Mouse (Mus musculus) ES-E14 (cell line): ENCODE data around the gene Afg1l. TPM values are rescaled to one million over a fixed set of nuclear protein-coding genes. Genes with fewer than 3 reads are reported as not detected.
A peak's percentile ranks its signal among the peaks of the same experiment; 100 is the strongest.

Experiments used
- DNase-seq: peaks from one replicate; pipeline ENCODE4 v3.0.0-alpha.2; 2013; ENCODE audit warnings: low read depth, low spot score
- H3K27ac ChIP-seq: 2 replicates; pipeline ENCODE4 v1.5.1; 2012; ENCODE audit warnings: low read depth, mild to moderate bottlenecking, low read length, moderate library complexity, mixed read lengths; ENCODE audit not compliant: poor library complexity, insufficient read depth, severe bottlenecking
- H3K36me3 ChIP-seq: 2 replicates; pipeline ENCODE4 v1.6.1; 2012; ENCODE audit warnings: mild to moderate bottlenecking, low read length, moderate library complexity, mixed read lengths; ENCODE audit not compliant: control insufficient read depth, poor library complexity, insufficient read depth, severe bottlenecking
- H3K4me1 ChIP-seq, 2 experiments: fragments of 150-350 bp in 1 of 2; sonication (generic) in 1 of 2; 2 replicates each; pipeline ENCODE4 v1.6.1; 2012; ENCODE audit warnings: low read length in 2 of 2, mild to moderate bottlenecking in 1 of 2, mixed read lengths in 1 of 2; ENCODE audit not compliant: control insufficient read depth in 2 of 2, insufficient read depth in 2 of 2, poor library complexity in 1 of 2
- H3K4me3 ChIP-seq, 2 experiments: fragments of 150-350 bp in 1 of 2; sonication (generic) in 1 of 2; 2 replicates each; pipeline ENCODE4 v1.5.1; 2012; ENCODE audit warnings: low read length in 2 of 2, low read depth in 1 of 2, mild to moderate bottlenecking in 1 of 2, mixed read lengths in 1 of 2; ENCODE audit not compliant: insufficient read depth in 1 of 2, poor library complexity in 1 of 2, severe bottlenecking in 1 of 2
- H3K9ac ChIP-seq: 2 replicates; pipeline ENCODE4 v1.6.1; 2012; ENCODE audit warnings: low read depth, mild to moderate bottlenecking, low read length, mixed read lengths; ENCODE audit not compliant: poor library complexity, insufficient read depth, severe bottlenecking
- H3K9me3 ChIP-seq: fragments of 150-350 bp; sonication (generic); 2 replicates; pipeline ENCODE4 v1.6.1; 2012; ENCODE audit warnings: low read depth, mild to moderate bottlenecking, low read length; ENCODE audit not compliant: control insufficient read depth, insufficient read depth
- CHD2 ChIP-seq: IDR thresholded peaks from 2 replicates; pipeline ENCODE4 v1.6.1; 2014; ENCODE audit warnings: mild to moderate bottlenecking, low read depth, low read length, inconsistent platforms
- HCFC1 ChIP-seq: IDR thresholded peaks from 2 replicates; pipeline ENCODE4 v1.6.1; 2012; ENCODE audit warnings: low read length, inconsistent platforms, borderline replicate concordance; ENCODE audit not compliant: insufficient read depth
- MAFK ChIP-seq: IDR thresholded peaks from 2 replicates; pipeline ENCODE4 v1.6.1; 2014; ENCODE audit warnings: mild to moderate bottlenecking, low read depth, low read length, inconsistent platforms; ENCODE audit not compliant: insufficient read depth
- ZC3H11A ChIP-seq: IDR thresholded peaks from 2 replicates; pipeline ENCODE4 v1.6.1; 2012; ENCODE audit warnings: low read depth, mild to moderate bottlenecking, inconsistent platforms, low read length, borderline replicate concordance
- ZNF384 ChIP-seq: IDR thresholded peaks from 2 replicates; pipeline ENCODE4 v1.6.1; 2012; ENCODE audit warnings: low read depth, low read length, inconsistent platforms
- in situ Hi-C, 2 experiments: fragments of 600-800 bp; cut with MboI; formaldehyde crosslinking; loops; one replicate each; pipeline ENCODE4 v1.15.1; 2025; ENCODE audit warnings: low sequenced_read_pairs in 2 of 2, inconsistent platforms in 1 of 2; ENCODE audit not compliant: unreplicated experiment in 2 of 2
- total RNA-seq: library from RNA; depleted of rRNA; stranded (reverse); fragments of 300-350 nt; gene quantifications from 2 replicates; pipeline ENCODE4 v1.2.3, GENCODE M21; 2012

Afg1l gene
- total RNA-seq, 1 experiment: 7.7 TPM

DNA sequence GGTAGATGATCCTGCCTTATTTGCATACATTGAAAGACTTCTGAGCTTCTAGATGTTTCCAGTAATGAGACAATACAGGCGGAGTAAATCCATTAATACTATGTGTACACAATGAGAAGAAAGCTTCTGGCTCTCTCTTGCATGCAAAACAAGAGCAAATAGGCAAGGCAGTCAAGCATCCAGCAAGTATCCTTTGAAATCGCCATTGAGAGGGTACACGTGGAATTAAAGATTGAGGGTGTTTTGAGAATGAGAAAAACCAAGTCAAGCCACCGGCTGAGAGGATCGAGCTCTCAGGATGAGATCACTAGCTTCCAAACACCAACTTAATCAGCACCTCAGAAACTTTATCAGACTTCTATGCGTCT, 138.0 kb downstream of the Afg1l start:
- Histone ChIP-seq H3K27ac (no peak overlapping the region), H3K4me3 (no peak overlapping the region), H3K36me3 (no peaks in the 10 kb centered on the region), H3K4me1 (no peaks in the 10 kb centered on the region), H3K9me3 (no peaks in the 10 kb centered on the region), H3K9ac (no peak overlapping the region)
- TF ChIP-seq ZC3H11A: no peak
- no peak for TF ChIP-seq CHD2
- no peak for TF ChIP-seq HCFC1
- no peak for TF ChIP-seq ZNF384
- no peak for TF ChIP-seq MAFK
- in situ Hi-C loops: no loop called here
- DNase-seq: no peak

DNA sequence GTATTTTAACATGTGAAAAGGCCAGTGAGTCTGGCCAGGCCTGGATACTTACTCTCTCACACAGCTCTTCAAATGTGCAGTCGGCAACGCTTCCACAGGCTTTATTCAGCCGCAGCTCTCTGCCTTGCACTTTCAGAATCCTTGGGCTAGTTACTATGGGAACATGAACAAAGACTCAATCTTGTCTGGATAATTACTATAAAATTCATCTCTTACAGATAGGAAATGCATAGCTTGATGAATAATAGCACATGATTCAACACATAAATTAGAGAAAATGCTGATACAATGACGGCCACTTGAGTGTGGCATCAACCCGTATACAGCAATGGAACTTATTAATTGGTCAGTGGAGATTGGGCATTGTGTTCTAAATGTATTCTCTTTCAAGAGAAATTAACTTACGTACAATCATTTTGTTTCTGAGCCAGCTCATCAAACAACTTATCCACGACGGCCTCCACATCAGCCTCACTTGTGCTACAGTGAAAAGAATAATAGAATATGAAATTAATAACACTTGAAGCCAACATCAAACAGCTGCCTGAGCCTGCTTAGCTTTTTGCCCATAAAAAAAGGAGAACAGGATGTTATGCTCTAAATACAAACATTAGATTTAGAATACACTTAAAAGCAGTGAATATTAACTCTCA, 138.5 kb downstream of the Afg1l start:
- Histone ChIP-seq H3K4me1 (no peaks in the 10 kb centered on the region), H3K9me3 (no peaks in the 10 kb centered on the region), H3K27ac (no peak overlapping the region), H3K36me3 (no peaks in the 10 kb centered on the region), H3K9ac (no peak overlapping the region), H3K4me3 (no peak overlapping the region)
- in situ Hi-C loops: no loop called here
- DNase-seq: no peak
- no peak for TF ChIP-seq ZC3H11A
- no peak for TF ChIP-seq ZNF384

DNA sequence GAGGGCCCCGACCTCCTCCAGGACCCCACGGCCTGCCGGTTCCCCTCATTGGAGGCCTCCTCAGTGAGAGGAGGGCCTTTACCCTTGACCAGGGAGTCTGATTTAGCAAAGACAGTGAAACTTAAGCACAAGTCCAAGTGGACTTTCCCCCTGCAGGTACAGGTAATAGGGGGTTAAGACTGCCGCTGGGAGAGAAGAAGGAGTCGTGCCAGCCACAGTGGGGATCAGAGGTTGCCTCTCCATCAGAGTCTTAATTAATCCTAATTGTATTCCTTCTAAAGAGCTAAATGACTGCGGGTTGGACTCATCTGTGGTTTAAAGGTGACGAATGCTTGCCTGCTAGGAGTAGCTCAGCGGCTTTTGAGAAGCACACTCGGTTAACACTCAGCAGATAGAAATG, 139.9 kb downstream of the Afg1l start:
- H3K9ac ChIP-seq: no peak overlapping the region
- H3K27ac ChIP-seq: no peak overlapping the region
- DNase-seq: no peak
- TF ChIP-seq MAFK: no peak
- no peak for TF ChIP-seq CHD2
- no peak for TF ChIP-seq HCFC1
- TF ChIP-seq ZC3H11A: no peak
- no peak for TF ChIP-seq ZNF384
- in situ Hi-C loops: no loop called here
- H3K4me3 ChIP-seq: no peak overlapping the region
- no peaks in the 10 kb centered on the region for H3K9me3 ChIP-seq
- H3K36me3 ChIP-seq: no peaks in the 10 kb centered on the region
- no peaks in the 10 kb centered on the region for H3K4me1 ChIP-seq

DNA sequence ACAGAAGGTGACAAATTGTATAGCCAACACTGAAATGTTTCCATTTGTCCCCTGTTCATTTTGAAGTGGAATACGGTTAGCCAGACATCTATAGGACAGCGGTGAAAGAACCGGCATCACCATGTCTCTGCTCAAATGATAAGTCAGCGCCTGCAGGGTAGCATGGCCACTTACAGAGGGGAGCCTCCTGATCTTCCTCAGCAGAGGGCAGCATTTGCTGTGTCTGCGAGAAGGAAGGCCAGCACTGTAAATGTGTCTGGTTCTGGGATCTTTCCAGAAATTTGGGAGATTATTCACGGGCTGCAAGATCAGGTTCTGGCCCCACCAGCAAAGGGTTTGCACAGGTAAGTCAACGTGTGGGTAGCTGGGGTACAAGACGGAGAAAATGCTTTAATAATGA, 150.8 kb downstream of the Afg1l start:
- in situ Hi-C loops: no loop called here
- no peak overlapping the region for H3K27ac ChIP-seq
- DNase-seq: no peak
- H3K9ac ChIP-seq: no peak overlapping the region
- peaks cover 4% of the 10 kb centered on the region; the same call in 1 of the 2 replicates for H3K36me3 ChIP-seq
- H3K9me3 ChIP-seq: no peaks in the 10 kb centered on the region
- H3K4me1 ChIP-seq: no peaks in the 10 kb centered on the region
- no peak for TF ChIP-seq ZC3H11A
- no peak for TF ChIP-seq MAFK
- TF ChIP-seq ZNF384: no peak
- TF ChIP-seq CHD2: no peak
- no peak for TF ChIP-seq HCFC1
- H3K4me3 ChIP-seq: no peak overlapping the region

DNA sequence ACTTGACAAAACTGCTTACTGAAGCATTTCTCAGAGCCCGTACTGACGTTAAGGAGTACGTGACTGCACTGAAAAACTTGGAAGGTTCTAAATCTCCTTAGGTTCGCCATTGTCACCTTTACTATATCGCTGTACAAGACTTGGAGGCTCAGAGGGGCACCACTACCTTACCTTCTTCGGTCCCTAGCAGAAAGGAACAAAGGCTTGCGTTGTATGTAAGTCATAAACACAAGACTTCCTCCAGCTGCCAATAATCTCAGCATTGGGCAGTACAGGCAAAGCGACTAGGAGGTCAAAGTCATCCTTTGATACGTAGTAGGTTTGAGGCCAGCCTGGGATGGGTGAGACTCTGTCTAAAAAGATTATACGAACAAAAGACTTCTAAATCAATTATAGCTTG, 153.1 kb downstream of the Afg1l start:
- in situ Hi-C loops: no loop called here
- DNase-seq: no peak
- no peak overlapping the region for H3K4me3 ChIP-seq
- 0 out of 2 replicates have a peak, but pooled peaks have one; percentile 40 for TF ChIP-seq MAFK
- no peak for TF ChIP-seq ZC3H11A
- no peaks in the 10 kb centered on the region for H3K36me3 ChIP-seq
- H3K9ac ChIP-seq: no peak overlapping the region
- no peaks in the 10 kb centered on the region for H3K9me3 ChIP-seq
- no peaks in the 10 kb centered on the region for H3K4me1 ChIP-seq
- no peak overlapping the region for H3K27ac ChIP-seq
